Mouse (Mus musculus) brain, embryonic 14.5 days (tissue): Measurements from ENCODE around the gene Rbbp4.

Experiments
- CTCF ChIP-seq: fragments of 200-500 bp; IDR thresholded peaks from 2 replicates; pipeline ENCODE4 v1.5.1; 2012; ENCODE audit warnings: inconsistent platforms, mild to moderate bottlenecking, moderate library complexity, borderline replicate concordance; ENCODE audit not compliant: insufficient read depth, insufficient read length; ENCODE audit errors: extremely low read depth
- POLR2A ChIP-seq: fragments of 200-500 bp; IDR thresholded peaks from 2 replicates; pipeline ENCODE4 v1.6.1; 2012; ENCODE audit warnings: mild to moderate bottlenecking, inconsistent platforms, borderline replicate concordance; ENCODE audit not compliant: poor library complexity, insufficient read depth, insufficient read length, severe bottlenecking; ENCODE audit errors: extremely low read depth

- TF ChIP-seq CTCF (no peak), POLR2A (peak; percentile 11; the same call in 1 of the 2 replicates)
Observed at GRCm38 (mm10) chr4:129376961-129377545, 41.9 kb upstream of the Rbbp4 start.
